Mouse (Mus musculus) hindbrain, postnatal 0 days (tissue): Measurements from ENCODE around the gene Syce2. TPM values are rescaled to one million over a fixed set of nuclear protein-coding genes. Genes with fewer than 3 reads are reported as not detected.

Source experiments
- ATAC-seq: fragments of 200-750 bp; cut with Nextera tagmentation; 2 replicates; pipeline ENCODE4 v1.8.0; 2017; ENCODE audit warnings: mild to moderate bottlenecking, moderate TSS enrichment, moderate library complexity
- DNase-seq: peaks from one replicate; pipeline ENCODE4 v3.0.0-alpha.2; 2015; ENCODE audit warnings: low spot score
- H3K27ac ChIP-seq: fragments of 300-500 bp; sonication (generic); 2 replicates; pipeline ENCODE4 v1.5.1; 2014; ENCODE audit warnings: mild to moderate bottlenecking
- H3K27me3 ChIP-seq: fragments of 300-500 bp; sonication (generic); 2 replicates; pipeline ENCODE4 v1.6.1; 2014; ENCODE audit warnings: low read length, mixed read lengths; ENCODE audit not compliant: insufficient read depth
- H3K36me3 ChIP-seq: fragments of 300-500 bp; sonication (generic); 2 replicates; pipeline ENCODE4 v1.6.1; 2014; ENCODE audit warnings: low read length, mixed read lengths; ENCODE audit not compliant: insufficient read depth
- H3K4me1 ChIP-seq: fragments of 300-500 bp; sonication (generic); 2 replicates; pipeline ENCODE4 v1.6.1; 2014; ENCODE audit warnings: antibody characterized with exemption, low read length, mixed read lengths; ENCODE audit not compliant: insufficient read depth
- H3K4me2 ChIP-seq: fragments of 300-500 bp; sonication (generic); 2 replicates; pipeline ENCODE4 v1.6.1; 2014; ENCODE audit warnings: low read depth, mild to moderate bottlenecking, low read length, moderate library complexity, mixed read lengths
- H3K4me3 ChIP-seq: fragments of 300-500 bp; sonication (generic); 2 replicates; pipeline ENCODE4 v1.5.1; 2014; ENCODE audit warnings: low read length
- H3K9ac ChIP-seq: fragments of 300-500 bp; sonication (generic); replicated peaks from 2 replicates; pipeline ENCODE4 v1.6.1; 2014; ENCODE audit warnings: mild to moderate bottlenecking, low read length, moderate library complexity, mixed read lengths
- H3K9me3 ChIP-seq: fragments of 300-500 bp; sonication (generic); 2 replicates; pipeline ENCODE4 v1.6.1; 2016; ENCODE audit warnings: low read length, mixed read lengths
- CTCF ChIP-seq: IDR thresholded peaks from 2 replicates; pipeline ENCODE4 v1.5.1; 2016; ENCODE audit warnings: antibody characterized with exemption, control low read depth, low read depth
- WGBS: fragments of 180-500 bp; shearing (Covaris S2); extraction: QIAGEN DNeasy Blood & Tissue Kit; methylation state at CpG from one replicate; pipeline ENCODE4 v1.1.7; 2014; 5-methylcytosine and 5-hydroxymethylcytosine counted together
- polyA plus RNA-seq: library from polyadenylated mRNA; unstranded; fragments of >200 nt; fragmentation: Nextera tagmentation; extraction: Ambion mirVana; gene quantifications from 2 replicates; pipeline ENCODE4 v1.2.1, GENCODE M21; 2015
- total RNA-seq: library from RNA; depleted of rRNA; stranded (reverse); fragments of >200 nt; gene quantifications from 2 replicates; pipeline ENCODE4 v1.2.3, GENCODE M21; 2014

Syce2 gene
- total and polyA plus RNA-seq, 2 experiments from 2014 or later = 14.0 to 62.1 TPM

DNA sequence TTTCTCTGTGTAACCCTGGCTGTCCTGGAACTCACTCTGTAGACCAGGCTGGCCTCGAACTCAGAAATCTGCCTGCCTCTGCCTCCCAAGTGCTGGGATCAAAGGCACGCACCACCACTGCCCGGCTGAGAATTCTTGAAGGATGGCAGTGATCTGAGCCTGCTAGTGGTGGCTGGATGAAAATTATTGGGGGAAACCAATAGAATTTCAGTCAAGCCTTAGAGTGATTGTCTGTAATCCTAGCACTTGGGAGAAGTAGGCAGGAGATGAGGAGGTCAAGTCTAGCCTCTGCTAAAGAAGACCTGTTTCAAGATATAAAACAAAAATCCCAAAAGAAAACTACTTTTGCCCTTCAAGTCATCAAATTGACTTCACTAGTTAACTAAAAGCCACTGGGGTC, 15.5 kb upstream of the Syce2 start:
- no peak overlapping the region for H3K27ac ChIP-seq
- H3K4me3 ChIP-seq = peak overlapping the region; percentile 63; the same call in 1 of the 2 replicates
- H3K4me2 ChIP-seq = no peak overlapping the region

DNA sequence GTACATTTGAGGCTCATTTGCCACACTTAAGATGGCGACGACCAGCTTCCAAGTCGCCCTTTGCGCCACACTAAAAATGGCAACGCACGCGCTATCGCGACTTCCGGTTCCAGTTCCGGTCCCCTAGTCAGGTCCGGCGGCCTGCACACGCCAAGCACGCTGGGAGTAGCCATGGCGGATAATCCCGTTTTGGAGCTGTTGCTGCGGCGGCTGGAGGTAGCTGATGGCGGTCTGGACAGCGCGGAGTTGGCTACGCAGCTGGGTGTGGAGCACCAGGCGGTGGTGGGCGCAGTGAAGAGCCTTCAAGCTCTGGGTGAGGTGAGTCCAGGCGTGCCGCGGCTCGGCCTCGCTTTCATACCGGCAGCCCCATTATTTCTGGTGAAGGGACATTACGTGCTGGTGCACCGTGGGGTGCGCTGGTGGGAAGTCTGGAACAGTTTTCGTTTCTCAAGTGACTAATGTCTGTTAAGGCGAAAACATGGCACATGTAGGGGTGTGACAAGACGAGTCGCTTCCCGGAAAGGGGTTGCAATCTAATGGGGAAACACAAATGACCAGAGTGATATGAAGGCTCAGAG, 15.0 kb upstream of the Syce2 start, which contains the start of gene Farsa:
TSS of gene Farsa (plus strand) at position 126 of the 578 bp plus-strand sequence.
- peak within 1 kb of the TSS; percentile 63 for H3K4me3 ChIP-seq
- DNase-seq = peak; percentile 97
- peak within 1 kb of the TSS; percentile 93 for H3K4me2 ChIP-seq
- H3K9me3 ChIP-seq = no peaks in the 10 kb centered on the region
- peaks cover 7% of the 10 kb centered on the region for H3K4me1 ChIP-seq
- ATAC-seq = peak; percentile 95
- peak within 1 kb of the TSS; percentile 80 for H3K9ac ChIP-seq
- H3K36me3 ChIP-seq = peaks cover 14% of the 10 kb centered on the region
- H3K27ac ChIP-seq = peak within 1 kb of the TSS; percentile 87
- no peaks in the 10 kb centered on the region for H3K27me3 ChIP-seq
- WGBS = under 1% methylated on average over 39 of the region's 39 CpGs
- no peak for TF ChIP-seq CTCF

More for the DNA sequence above, 15.5 kb upstream of the Syce2 start:
- Histone ChIP-seq H3K9me3 (no peaks in the 10 kb centered on the region), H3K27me3 (no peaks in the 10 kb centered on the region), H3K4me1 (peaks cover 7% of the 10 kb centered on the region), H3K9ac (no peak overlapping the region), H3K36me3 (peaks cover 9% of the 10 kb centered on the region)
- WGBS = 93% methylated on average over 3 of the region's 3 CpGs
- DNase-seq (no peak), ATAC-seq (no peak)
- no peak for TF ChIP-seq CTCF

DNA sequence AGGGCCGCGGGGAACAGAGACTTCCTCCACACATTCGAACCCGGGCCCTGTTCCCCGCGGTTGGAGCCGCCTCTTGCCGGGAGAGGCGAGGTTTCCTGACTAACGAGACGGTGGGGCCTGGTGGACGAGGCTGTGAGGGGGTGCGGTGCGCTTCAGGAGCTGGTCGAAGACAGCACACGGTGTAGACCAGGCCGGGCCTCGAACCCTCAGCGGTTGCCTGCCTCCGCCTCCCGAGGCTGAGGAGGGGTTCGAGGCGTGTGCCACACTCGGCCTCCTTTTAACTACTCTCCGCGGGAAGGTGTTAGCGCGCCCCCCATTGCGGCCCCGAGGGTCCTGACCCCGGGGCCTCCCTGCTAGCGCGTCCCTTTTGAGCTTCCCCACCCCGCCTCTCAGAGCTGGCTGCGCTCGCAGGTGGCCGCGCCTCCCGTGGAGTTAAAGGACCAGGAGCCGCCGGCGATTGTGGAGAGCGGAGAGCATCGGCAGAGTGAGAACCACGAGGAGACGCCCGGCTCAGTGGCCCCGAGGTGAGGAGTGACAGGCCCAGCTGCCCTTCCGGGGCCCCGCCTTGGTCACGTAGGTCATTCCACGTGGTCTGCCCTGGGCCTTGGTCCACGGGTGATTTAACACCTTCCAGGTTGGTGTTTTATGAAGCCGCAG, 526 bp downstream of the Syce2 start:
- Histone ChIP-seq H3K4me3 (peak overlapping the region; percentile 39), H3K9ac (peak overlapping the region; percentile 48), H3K36me3 (peaks cover 16% of the 10 kb centered on the region), H3K4me1 (0 out of 2 replicates have a peak, but pooled peaks cover 5% of the 10 kb centered on the region), H3K27ac (no peak overlapping the region), H3K27me3 (no peaks in the 10 kb centered on the region), H3K4me2 (peak overlapping the region; percentile 75), H3K9me3 (no peaks in the 10 kb centered on the region)
- ATAC-seq = peak; percentile 72
- 4% methylated on average over 51 of the region's 54 CpGs for WGBS
- TF ChIP-seq CTCF = no peak
- peak; percentile 33 for DNase-seq

DNA sequence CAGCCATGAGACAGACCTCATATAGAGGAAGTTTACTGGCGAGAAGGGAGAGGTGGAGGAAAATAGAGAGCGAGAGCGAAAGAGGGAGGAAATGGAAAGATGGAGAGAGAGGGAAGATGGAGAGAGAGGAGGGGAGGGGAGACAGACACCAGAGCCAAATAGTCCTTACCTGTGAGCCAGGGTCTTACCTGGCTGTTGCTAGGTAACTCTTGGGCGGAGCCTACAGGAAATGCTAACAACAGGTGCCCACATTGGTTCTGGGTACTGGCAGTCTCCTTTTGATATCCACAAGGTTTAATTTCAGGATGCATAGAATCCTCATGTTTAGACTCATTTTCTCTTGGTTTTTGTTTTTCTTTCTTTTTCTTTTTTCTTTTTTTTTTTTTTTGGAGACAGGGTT, 1.1 kb downstream of the Syce2 start:
- ATAC-seq (no peak), DNase-seq (no peak)
- peak overlapping the region; percentile 48; the same call in 1 of the 2 replicates for H3K9ac ChIP-seq
- H3K36me3 ChIP-seq = peaks cover 11% of the 10 kb centered on the region
- no peaks in the 10 kb centered on the region for H3K9me3 ChIP-seq
- 0 out of 2 replicates have a peak, but pooled peaks cover 5% of the 10 kb centered on the region for H3K4me1 ChIP-seq
- TF ChIP-seq CTCF = no peak
- H3K4me2 ChIP-seq = peak overlapping the region; percentile 75
- H3K27me3 ChIP-seq = no peaks in the 10 kb centered on the region
- H3K27ac ChIP-seq = no peak overlapping the region
- H3K4me3 ChIP-seq = peak overlapping the region; percentile 39
- WGBS = 77% methylated on average over 4 of the region's 4 CpGs

DNA sequence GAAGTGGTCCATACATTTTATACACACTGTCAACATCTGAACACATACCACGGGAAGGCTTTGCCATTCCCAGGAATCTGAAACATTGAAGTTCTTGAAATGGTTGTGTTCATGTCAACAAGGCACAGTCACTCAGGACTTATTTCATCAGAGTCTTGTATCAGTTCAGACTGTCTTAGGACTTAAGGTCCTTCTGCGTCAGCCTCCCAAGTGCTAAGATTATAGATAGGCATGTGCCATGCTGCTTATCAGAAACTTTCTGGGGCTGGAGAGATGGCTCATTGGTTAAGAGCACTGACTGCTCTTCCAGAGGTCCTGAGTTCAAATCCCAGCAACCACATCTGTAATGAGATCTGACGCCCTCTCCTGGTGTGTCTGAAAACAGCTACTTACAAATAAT, 2.4 kb downstream of the Syce2 start:
- TF ChIP-seq CTCF = no peak
- Histone ChIP-seq H3K4me2 (no peak overlapping the region), H3K4me3 (no peak overlapping the region), H3K9ac (no peak overlapping the region), H3K4me1 (0 out of 2 replicates have a peak, but pooled peaks cover 5% of the 10 kb centered on the region), H3K9me3 (no peaks in the 10 kb centered on the region), H3K36me3 (no peaks in the 10 kb centered on the region), H3K27ac (no peak overlapping the region), H3K27me3 (no peaks in the 10 kb centered on the region)
- no peak for DNase-seq
- no peak for ATAC-seq
- WGBS = 93% methylated on average over 3 of the region's 3 CpGs

DNA sequence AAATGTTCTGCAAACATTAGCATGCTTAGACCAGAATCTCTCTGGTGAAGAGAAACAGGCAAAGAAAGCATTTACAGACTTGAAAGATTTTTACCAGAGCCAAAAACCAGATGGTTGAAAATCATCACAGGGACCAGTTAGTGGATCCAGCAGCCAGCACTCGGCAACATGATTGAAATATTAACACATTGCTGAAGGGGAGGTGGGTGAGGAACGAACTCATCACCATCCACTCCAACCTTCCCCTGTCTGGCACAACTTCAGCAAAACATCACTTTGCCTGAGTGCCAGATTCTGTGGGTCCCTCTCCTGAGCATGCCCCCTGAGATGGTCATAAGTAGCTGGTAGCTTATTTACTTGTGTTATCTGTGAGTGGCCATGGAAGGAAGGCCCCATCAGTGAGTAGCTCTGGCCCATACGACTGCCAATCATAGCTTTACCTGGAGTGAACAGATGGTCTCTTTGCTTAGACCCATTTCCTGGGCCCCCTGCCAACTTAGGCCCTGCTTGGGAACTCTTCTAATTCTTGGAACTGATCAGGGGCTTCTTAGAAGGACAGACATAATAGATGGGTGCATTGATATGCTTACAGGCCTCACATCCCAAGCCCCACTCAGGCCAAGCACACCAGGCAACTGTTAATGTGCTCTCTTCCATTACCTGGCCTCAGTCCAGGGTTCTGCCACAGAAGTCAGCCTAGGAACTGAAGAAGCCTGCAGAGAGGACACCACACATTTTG, 5.6 kb downstream of the Syce2 start:
- peak; percentile 70; the same call in 1 of the 2 replicates for ATAC-seq
- WGBS = 38% methylated on average over 3 of the region's 3 CpGs
- H3K27ac ChIP-seq = peak overlapping the region; percentile 27

More for the DNA sequence above, 5.6 kb downstream of the Syce2 start:
- no peak overlapping the region for H3K9ac ChIP-seq
- H3K4me3 ChIP-seq = no peak overlapping the region
- H3K36me3 ChIP-seq = no peaks in the 10 kb centered on the region
- no peak overlapping the region for H3K4me2 ChIP-seq
- H3K27me3 ChIP-seq = no peaks in the 10 kb centered on the region
- H3K9me3 ChIP-seq = no peaks in the 10 kb centered on the region
- DNase-seq = peak; percentile 70
- TF ChIP-seq CTCF = no peak
- H3K4me1 ChIP-seq = 0 out of 2 replicates have a peak, but pooled peaks cover 3% of the 10 kb centered on the region
